Mouse (Mus musculus): ENCODE results near the gene Cpvl. TPM values are rescaled to one million over a fixed set of nuclear protein-coding genes. Genes with fewer than 3 reads are reported as not detected.
A peak's percentile ranks its signal among the peaks of the same experiment; 100 is the strongest.

The Cpvl gene
- polyA plus RNA-seq, 1 experiment from 2014 or later: 0.14 TPM

DNA sequence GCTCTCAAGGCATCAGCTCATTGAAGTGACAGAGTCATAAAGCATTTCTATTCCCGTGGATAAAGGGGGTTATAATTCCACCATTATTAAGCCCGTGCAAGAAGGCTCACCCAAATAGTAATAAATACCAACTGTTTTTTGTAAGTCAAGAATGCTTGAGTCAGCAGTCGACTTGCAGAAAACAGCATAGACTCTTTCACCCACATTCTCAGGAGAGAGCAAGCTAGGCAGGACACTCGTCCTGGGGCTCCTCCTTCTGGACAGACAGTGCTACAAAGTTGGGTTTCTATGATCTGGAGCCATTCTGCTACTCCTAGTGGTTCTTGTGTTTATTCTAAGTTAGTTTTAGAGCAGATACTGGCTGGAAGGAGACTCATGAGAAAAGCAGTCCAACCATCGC, 24.4 kb downstream of the Cpvl start:
- Histone ChIP-seq H3K9me3 (no peaks in the 10 kb centered on the region), H3K27ac (no peak overlapping the region), H3K4me3 (replicated peaks) (no peak overlapping the region), H3K36me3 (no peaks in the 10 kb centered on the region), H3K27me3 (no peaks in the 10 kb centered on the region), H3K4me2 (no peak overlapping the region), H3K9ac (replicated peaks) (no peak overlapping the region), H3K4me1 (replicated peaks) (peaks cover 34% of the 10 kb centered on the region)
- no peak for ATAC-seq (ENCODE audit: insufficient number of reproducible peaks, insufficient read depth, low FRiP score, low TSS enrichment, low read depth)
- 23% methylated on average over 5 of the region's 5 CpGs for WGBS

DNA sequence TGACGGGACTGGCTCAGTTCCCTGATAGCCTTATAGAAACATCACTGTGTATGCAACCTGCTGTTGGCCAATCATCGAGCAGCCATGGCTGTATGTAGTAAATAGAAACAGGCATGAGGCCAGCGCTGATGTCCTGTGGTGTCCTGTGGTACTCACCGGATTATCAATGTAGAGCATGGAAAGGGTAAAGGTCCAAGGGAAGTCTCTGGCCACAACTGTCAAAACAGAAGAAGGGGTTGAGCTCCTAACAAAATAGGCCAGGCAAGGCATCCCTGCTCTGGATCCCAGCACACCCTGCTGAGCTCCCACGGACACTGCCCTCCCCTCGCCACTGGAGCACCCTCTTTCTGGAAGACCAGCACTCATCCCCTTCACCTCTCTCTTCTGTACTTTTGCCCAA, 25.1 kb downstream of the Cpvl start:
- Histone ChIP-seq H3K27me3 (no peaks in the 10 kb centered on the region), H3K9ac (replicated peaks) (no peak overlapping the region), H3K4me1 (replicated peaks) (peaks cover 42% of the 10 kb centered on the region), H3K27ac (no peak overlapping the region), H3K4me2 (no peak overlapping the region), H3K9me3 (no peaks in the 10 kb centered on the region), H3K4me3 (replicated peaks) (no peak overlapping the region), H3K36me3 (no peaks in the 10 kb centered on the region)
- WGBS: 84% methylated on average over 6 of the region's 6 CpGs
- ATAC-seq (ENCODE audit: insufficient number of reproducible peaks, insufficient read depth, low FRiP score, low TSS enrichment, low read depth): no peak

DNA sequence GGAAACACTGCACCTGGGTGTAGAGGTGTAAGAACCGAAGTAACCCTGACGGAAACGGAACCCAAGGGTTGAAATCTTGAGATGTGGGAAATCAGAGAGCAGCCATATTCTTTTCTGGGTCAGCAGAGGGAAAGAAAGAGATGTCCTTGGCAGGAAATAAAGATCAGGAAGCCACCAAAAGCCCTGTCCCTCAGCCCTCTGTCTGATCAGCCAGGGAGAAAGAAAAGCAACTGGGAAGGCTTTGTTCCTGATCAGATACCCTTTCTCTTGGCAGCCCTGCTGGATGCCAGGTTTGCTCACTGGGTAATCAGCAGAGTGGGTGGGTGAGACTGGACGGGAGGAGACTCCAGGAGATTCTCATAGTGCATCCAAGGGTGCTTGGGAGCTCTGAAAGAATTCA, 27.1 kb downstream of the Cpvl start:
- Histone ChIP-seq H3K36me3 (no peaks in the 10 kb centered on the region), H3K4me2 (no peak overlapping the region), H3K27me3 (no peaks in the 10 kb centered on the region), H3K9me3 (no peaks in the 10 kb centered on the region), H3K27ac (peak overlapping the region; percentile 51; the same call in 1 of the 2 replicates), H3K4me1 (replicated peaks) (peaks cover 45% of the 10 kb centered on the region), H3K9ac (replicated peaks) (no peak overlapping the region), H3K4me3 (replicated peaks) (no peak overlapping the region)
- no peak for ATAC-seq (ENCODE audit: insufficient number of reproducible peaks, insufficient read depth, low FRiP score, low TSS enrichment, low read depth)
- 81% methylated on average over 4 of the region's 4 CpGs for WGBS

DNA sequence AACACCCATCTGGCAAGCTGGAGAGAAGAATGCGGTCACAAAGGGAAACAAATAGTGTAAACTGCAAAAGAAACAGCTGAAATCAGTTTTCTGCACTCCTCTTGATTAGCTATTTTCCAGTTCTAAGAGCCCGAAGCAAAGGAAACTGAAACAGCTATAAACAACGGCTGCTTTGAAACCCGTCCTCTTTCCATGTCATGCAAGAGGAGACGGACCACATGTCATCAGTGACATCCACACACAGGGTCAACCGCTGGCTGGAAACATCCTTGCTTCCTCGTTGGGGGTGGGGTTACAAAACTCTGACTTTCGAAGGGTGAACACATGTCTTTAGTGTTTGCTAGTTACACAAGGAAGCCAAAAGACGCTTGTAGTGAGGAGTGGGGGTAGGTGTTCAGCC, 27.6 kb downstream of the Cpvl start:
- peak overlapping the region; percentile 51 for H3K27ac ChIP-seq
- H3K36me3 ChIP-seq: no peaks in the 10 kb centered on the region
- H3K4me2 ChIP-seq: no peak overlapping the region
- H3K9me3 ChIP-seq: no peaks in the 10 kb centered on the region
- H3K9ac ChIP-seq (replicated peaks): no peak overlapping the region
- H3K4me3 ChIP-seq (replicated peaks): no peak overlapping the region
- no peak for ATAC-seq (ENCODE audit: insufficient number of reproducible peaks, insufficient read depth, low FRiP score, low TSS enrichment, low read depth)
- peaks cover 45% of the 10 kb centered on the region for H3K4me1 ChIP-seq (replicated peaks)
- no peaks in the 10 kb centered on the region for H3K27me3 ChIP-seq
- 22% methylated on average over 9 of the region's 9 CpGs for WGBS

DNA sequence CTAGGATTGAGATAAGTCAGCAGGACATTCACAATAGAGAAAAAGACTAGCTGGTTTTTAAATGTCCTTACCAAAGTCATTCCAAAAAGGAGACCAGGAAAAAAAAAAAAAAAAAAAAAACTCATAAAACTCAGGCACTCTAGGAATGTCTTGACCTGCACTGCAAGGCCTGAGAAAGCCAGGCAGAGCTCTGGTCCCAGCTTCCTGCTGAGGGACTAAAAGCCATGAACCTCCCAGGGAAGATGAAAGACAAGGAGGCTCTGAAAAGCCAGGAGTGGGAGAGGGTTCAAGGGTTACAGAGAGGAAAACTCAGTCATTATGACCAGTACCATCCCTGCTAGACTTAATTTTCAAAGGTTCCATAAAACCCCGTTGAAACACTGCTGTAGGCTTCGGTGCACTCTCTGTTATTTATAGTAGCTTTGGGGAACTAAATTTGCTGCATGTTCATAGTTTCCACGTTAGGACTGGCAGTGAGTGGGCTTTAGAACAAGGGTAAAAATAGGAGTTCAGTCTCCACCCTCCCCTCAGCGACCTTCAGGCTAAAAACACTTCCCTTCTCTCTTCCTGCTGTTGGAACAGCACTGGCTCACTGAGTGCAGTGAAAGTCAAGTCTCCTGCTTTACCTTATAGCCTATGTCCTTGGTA, 30.0 kb downstream of the Cpvl start:
- ATAC-seq (ENCODE audit: insufficient number of reproducible peaks, insufficient read depth, low FRiP score, low TSS enrichment, low read depth): peak; percentile 47; the same call in 1 of the 2 replicates

DNA sequence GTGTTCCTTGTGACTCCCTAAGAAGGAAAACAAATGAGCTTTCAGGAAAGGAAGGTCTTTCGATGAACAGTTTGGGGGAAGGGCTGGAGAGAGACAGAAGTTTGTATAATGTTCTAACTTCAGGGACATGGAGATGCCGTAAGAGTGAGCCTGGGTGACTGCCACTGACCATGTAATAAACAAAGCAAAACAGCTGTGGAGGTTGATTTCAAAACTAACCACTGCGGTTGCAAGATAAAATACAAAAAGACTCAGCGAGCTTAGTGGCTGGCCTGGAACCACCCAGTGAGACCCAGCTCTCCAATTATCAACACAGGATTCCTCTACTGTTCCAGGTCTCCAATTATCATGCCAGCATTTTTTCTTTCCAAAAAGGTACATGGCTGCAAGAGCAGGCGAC, 33.6 kb downstream of the Cpvl start:
- 67% methylated on average over 5 of the region's 5 CpGs for WGBS

More for the DNA sequence above, 30.0 kb downstream of the Cpvl start:
- Histone ChIP-seq H3K4me3 (replicated peaks) (no peak overlapping the region), H3K36me3 (no peaks in the 10 kb centered on the region), H3K4me2 (no peak overlapping the region), H3K4me1 (replicated peaks) (peaks cover 45% of the 10 kb centered on the region), H3K27me3 (no peaks in the 10 kb centered on the region), H3K27ac (peak overlapping the region; percentile 64), H3K9me3 (no peaks in the 10 kb centered on the region), H3K9ac (replicated peaks) (no peak overlapping the region)
- 7% methylated on average over 4 of the region's 4 CpGs for WGBS

DNA sequence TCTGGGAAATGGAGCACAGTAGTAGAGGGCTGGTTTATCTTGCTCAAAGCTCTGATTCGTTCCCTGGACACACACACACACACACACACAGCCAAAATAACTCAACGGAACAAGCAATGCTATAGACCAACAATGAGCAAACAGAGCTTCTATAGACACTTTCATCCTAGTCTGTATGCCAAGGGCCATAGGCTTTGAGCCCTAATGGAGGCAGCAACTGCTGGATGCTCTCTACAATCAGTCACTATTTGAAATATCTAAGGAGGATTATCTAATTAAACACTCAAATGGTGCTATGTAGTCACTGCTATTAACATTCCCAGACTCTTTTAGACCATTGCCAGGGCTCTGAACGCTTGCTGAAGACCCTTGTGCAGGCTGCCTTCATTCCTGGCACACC, 34.1 kb downstream of the Cpvl start:
- Histone ChIP-seq H3K27me3 (no peaks in the 10 kb centered on the region), H3K9ac (replicated peaks) (no peak overlapping the region), H3K4me1 (replicated peaks) (peaks cover 59% of the 10 kb centered on the region), H3K9me3 (no peaks in the 10 kb centered on the region), H3K27ac (no peak overlapping the region), H3K36me3 (no peaks in the 10 kb centered on the region), H3K4me2 (no peak overlapping the region), H3K4me3 (replicated peaks) (no peak overlapping the region)
- WGBS: 57% methylated on average over 3 of the region's 3 CpGs
- no peak for ATAC-seq (ENCODE audit: insufficient number of reproducible peaks, insufficient read depth, low FRiP score, low TSS enrichment, low read depth)

More for the DNA sequence above, 33.6 kb downstream of the Cpvl start:
- Histone ChIP-seq H3K27me3 (no peaks in the 10 kb centered on the region), H3K4me1 (replicated peaks) (peaks cover 59% of the 10 kb centered on the region), H3K4me2 (no peak overlapping the region), H3K4me3 (replicated peaks) (no peak overlapping the region), H3K27ac (no peak overlapping the region), H3K36me3 (no peaks in the 10 kb centered on the region), H3K9ac (replicated peaks) (no peak overlapping the region), H3K9me3 (no peaks in the 10 kb centered on the region)
- ATAC-seq (ENCODE audit: insufficient number of reproducible peaks, insufficient read depth, low FRiP score, low TSS enrichment, low read depth): no peak

DNA sequence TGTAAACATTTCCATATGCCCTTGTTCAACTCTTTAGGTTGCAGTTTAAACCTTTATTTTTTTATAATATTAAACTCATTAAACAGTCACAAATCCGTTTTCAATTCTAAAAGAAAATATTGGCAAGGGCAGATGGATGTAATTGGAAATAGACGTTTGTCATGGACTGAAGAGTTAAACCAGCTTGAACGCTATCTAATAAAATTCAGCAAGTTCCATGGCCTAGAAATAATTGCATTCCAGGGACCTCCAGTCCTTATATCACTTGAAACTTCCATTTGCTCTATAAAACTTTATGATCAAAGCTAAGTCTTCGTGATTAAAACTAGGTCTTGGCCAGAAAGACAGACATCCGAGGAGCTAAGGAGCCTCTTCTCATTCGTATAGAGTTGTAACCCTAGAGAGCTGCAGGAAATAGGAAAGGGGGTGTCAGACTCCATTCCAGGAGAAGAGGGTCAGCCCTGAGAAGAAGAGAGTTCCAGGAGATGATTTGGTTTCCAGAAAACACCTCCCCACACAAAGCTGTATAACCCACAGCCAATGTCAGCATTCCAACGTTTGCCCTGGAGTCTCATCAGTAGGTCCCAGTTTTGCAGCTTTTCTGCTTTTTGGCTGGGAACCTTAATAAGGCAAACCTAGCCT, 36.2 kb downstream of the Cpvl start:
- Histone ChIP-seq H3K4me3 (replicated peaks) (no peak overlapping the region), H3K27me3 (no peaks in the 10 kb centered on the region), H3K27ac (peak overlapping the region; percentile 72), H3K9me3 (no peaks in the 10 kb centered on the region), H3K36me3 (no peaks in the 10 kb centered on the region), H3K4me1 (replicated peaks) (peaks cover 56% of the 10 kb centered on the region), H3K4me2 (no peak overlapping the region), H3K9ac (replicated peaks) (no peak overlapping the region)
- whole genome bisulfite sequencing: 23% methylated on average over 7 of the region's 7 CpGs
- no peak for ATAC-seq (ENCODE audit: insufficient number of reproducible peaks, insufficient read depth, low FRiP score, low TSS enrichment, low read depth)

DNA sequence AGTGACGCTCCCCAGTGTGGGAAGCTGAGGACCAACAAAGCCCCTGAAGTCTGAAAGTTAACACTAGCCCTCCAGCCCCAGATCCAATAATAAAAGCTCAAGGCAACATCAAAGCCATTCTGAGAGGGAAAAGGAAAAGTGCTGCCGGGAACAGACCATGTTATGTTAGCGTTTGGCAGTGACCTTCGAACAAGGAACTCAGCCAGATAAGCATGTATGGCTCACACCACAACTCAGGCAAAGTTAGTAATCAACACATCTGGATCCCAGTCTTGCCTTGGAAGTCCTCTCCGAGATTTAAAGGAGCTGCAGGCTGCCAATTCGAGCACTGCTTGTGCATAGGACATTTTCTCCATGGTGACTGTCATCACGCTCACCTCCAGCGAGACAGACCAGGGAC, 38.7 kb downstream of the Cpvl start:
- H3K27me3 ChIP-seq: no peaks in the 10 kb centered on the region
- H3K9ac ChIP-seq (replicated peaks): no peak overlapping the region
- no peaks in the 10 kb centered on the region for H3K36me3 ChIP-seq
- no peak overlapping the region for H3K4me2 ChIP-seq
- H3K27ac ChIP-seq: 0 out of 2 replicates have a peak overlapping the region, but pooled peaks have one; percentile 62
- no peak overlapping the region for H3K4me3 ChIP-seq (replicated peaks)
- 30% methylated on average over 8 of the region's 8 CpGs for WGBS
- peaks cover 62% of the 10 kb centered on the region for H3K4me1 ChIP-seq (replicated peaks)
- no peak for ATAC-seq (ENCODE audit: insufficient number of reproducible peaks, insufficient read depth, low FRiP score, low TSS enrichment, low read depth)
- no peaks in the 10 kb centered on the region for H3K9me3 ChIP-seq

DNA sequence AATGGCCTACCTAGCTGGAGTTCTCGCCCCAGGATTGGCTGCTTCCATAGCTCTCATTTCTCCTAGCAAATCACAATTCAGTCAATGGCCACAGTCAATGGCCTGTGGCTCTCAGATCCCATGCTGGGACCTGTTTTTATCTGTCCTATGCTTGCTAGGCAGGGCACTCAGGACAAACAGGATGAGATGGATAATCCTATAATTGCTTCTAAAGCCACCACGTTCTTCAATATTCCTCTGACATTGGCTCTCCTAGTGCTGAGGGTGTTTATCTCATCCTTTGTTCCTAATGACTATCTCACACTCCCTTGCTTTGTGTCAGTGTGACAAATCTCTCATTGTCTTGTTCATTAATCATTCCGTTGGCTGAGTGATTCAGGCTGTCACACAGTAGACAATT, 39.5 kb downstream of the Cpvl start:
- WGBS: 46% methylated on average over 3 of the region's 3 CpGs

DNA sequence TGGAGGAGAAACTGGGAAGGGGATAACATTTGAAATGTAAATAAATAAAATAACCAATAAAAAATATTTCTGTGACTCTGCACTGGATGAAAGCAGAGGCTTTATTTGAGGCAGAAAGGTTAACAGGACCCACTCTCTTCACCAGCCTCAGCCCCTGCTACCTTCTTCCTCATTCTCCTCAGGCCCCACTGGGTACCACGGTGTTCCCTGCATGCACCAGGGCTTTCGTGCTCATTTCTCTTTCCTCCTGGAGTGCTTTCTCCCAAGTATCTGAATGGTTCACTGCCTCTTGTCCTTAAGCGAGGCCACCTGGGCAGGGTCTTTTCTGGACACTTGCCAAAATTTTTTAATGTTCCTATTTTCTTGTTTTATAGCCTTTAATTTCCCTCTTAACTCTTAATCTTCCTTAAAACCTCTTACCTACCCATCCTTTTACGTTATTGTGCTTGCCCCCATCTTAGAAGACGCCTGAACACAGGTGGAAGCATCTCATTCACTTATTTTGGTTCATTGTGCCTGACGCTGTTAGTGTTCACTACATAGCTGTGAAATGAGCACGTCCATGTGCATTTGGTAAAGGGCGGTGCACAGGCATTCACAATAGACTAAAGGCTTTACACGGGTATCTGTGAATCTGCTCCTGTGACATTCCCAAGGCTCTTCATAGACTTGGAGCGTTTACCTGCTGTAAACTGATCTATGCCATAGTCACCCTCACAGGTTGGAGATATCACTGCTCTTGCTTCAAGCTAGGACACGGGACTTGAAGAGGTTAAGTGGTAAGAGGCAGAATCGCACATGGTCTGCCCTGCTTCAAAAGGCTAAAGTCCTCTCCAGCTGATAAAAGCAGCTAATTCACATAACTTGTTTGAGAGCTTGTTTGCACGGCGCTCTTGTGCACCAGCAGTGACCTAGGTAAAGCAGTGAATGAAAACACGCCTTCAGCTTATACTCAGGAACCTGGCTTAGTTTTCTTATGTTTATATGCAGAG, 41.0 kb downstream of the Cpvl start:
- peaks cover 48% of the 10 kb centered on the region for H3K4me1 ChIP-seq (replicated peaks)
- no peak overlapping the region for H3K9ac ChIP-seq (replicated peaks)
- no peak for ATAC-seq (ENCODE audit: insufficient number of reproducible peaks, insufficient read depth, low FRiP score, low TSS enrichment, low read depth)
- H3K4me3 ChIP-seq (replicated peaks): no peak overlapping the region
- H3K4me2 ChIP-seq: no peak overlapping the region
- H3K27me3 ChIP-seq: no peaks in the 10 kb centered on the region
- H3K9me3 ChIP-seq: no peaks in the 10 kb centered on the region
- WGBS: 67% methylated on average over 15 of the region's 15 CpGs
- no peaks in the 10 kb centered on the region for H3K36me3 ChIP-seq
- H3K27ac ChIP-seq: peak overlapping the region; percentile 57; the same call in 1 of the 2 replicates

More for the DNA sequence above, 39.5 kb downstream of the Cpvl start:
- Histone ChIP-seq H3K27me3 (no peaks in the 10 kb centered on the region), H3K9ac (replicated peaks) (no peak overlapping the region), H3K27ac (no peak overlapping the region), H3K4me1 (replicated peaks) (peaks cover 62% of the 10 kb centered on the region), H3K36me3 (no peaks in the 10 kb centered on the region), H3K9me3 (no peaks in the 10 kb centered on the region), H3K4me3 (replicated peaks) (no peak overlapping the region), H3K4me2 (no peak overlapping the region)
- no peak for ATAC-seq (ENCODE audit: insufficient number of reproducible peaks, insufficient read depth, low FRiP score, low TSS enrichment, low read depth)
